Mouse (Mus musculus): ENCODE results near the gene Atxn10. TPM values are rescaled to one million over a fixed set of nuclear protein-coding genes. Genes with fewer than 3 reads are reported as not detected.
"Not testable (repeated sequence)": the region's sequence is repeated elsewhere in the genome, so short reads cannot be mapped to it uniquely, and the experiment has no call there.

Atxn10 gene
- total RNA-seq, 2 experiments from 2014 or later: 323 to 344 TPM

GRCm38 (mm10) chr15:85333511-85333910, 2.5 kb upstream of the Atxn10 start:
- DNase-seq (ENCODE audit: low spot score in 2 of 2): not testable (repeated sequence)

- DNase-seq (ENCODE audit: low spot score in 2 of 2): no peak
Observed at GRCm38 (mm10) chr15:85334234-85334633, 1.8 kb upstream of the Atxn10 start.

- DNase-seq (ENCODE audit: low spot score in 2 of 2): peak; percentile 76 to 86
Observed at GRCm38 (mm10) chr15:85336301-85336991, 401 bp downstream of the Atxn10 start.

- no peak for DNase-seq (ENCODE audit: low spot score in 2 of 2)
Observed at GRCm38 (mm10) chr15:85337219-85337618, 1.2 kb downstream of the Atxn10 start.

- DNase-seq (ENCODE audit: low spot score in 2 of 2): no peak
Observed at GRCm38 (mm10) chr15:85337979-85338378, 1.9 kb downstream of the Atxn10 start.

- DNase-seq (ENCODE audit: low spot score in 2 of 2): no peak
Observed at GRCm38 (mm10) chr15:85342246-85342645, 6.2 kb downstream of the Atxn10 start.

- DNase-seq (ENCODE audit: low spot score in 2 of 2): no peak
Observed at GRCm38 (mm10) chr15:85344673-85345072, 8.6 kb downstream of the Atxn10 start.

GRCm38 (mm10) chr15:85347058-85347700, 11.1 kb downstream of the Atxn10 start:
- no peak for DNase-seq (ENCODE audit: low spot score in 2 of 2)

GRCm38 (mm10) chr15:85350144-85350543, 14.1 kb downstream of the Atxn10 start:
- DNase-seq (ENCODE audit: low spot score in 2 of 2): no peak

GRCm38 (mm10) chr15:85354060-85354459, 18.0 kb downstream of the Atxn10 start:
- no peak for DNase-seq (ENCODE audit: low spot score in 2 of 2)

- DNase-seq (ENCODE audit: low spot score in 2 of 2): no peak
Observed at GRCm38 (mm10) chr15:85356112-85356511, 20.1 kb downstream of the Atxn10 start.

- no peak for DNase-seq (ENCODE audit: low spot score in 2 of 2)
Observed at GRCm38 (mm10) chr15:85357465-85358225, 21.6 kb downstream of the Atxn10 start.

- no peak for DNase-seq (ENCODE audit: low spot score in 2 of 2)
Observed at GRCm38 (mm10) chr15:85359483-85359882, 23.4 kb downstream of the Atxn10 start.

- DNase-seq (ENCODE audit: low spot score in 2 of 2): no peak
Observed at GRCm38 (mm10) chr15:85359901-85360300, 23.9 kb downstream of the Atxn10 start.

- DNase-seq (ENCODE audit: low spot score in 2 of 2): no peak
Observed at GRCm38 (mm10) chr15:85364366-85364765, 28.3 kb downstream of the Atxn10 start.

GRCm38 (mm10) chr15:85366938-85367337, 30.9 kb downstream of the Atxn10 start:
- peak in 1 of 2 experiments; percentile 26 for DNase-seq (ENCODE audit: low spot score in 2 of 2)

- no peak for DNase-seq (ENCODE audit: low spot score in 2 of 2)
Observed at GRCm38 (mm10) chr15:85369765-85370164, 33.7 kb downstream of the Atxn10 start.

GRCm38 (mm10) chr15:85373125-85373524, 37.1 kb downstream of the Atxn10 start:
- DNase-seq (ENCODE audit: low spot score in 2 of 2): peak in 1 of 2 experiments; percentile 29

GRCm38 (mm10) chr15:85383477-85383876, 47.4 kb downstream of the Atxn10 start:
- DNase-seq (ENCODE audit: low spot score in 2 of 2): no peak

GRCm38 (mm10) chr15:85388696-85389095, 52.7 kb downstream of the Atxn10 start:
- no peak for DNase-seq (ENCODE audit: low spot score in 2 of 2)

GRCm38 (mm10) chr15:85389915-85390314, 53.9 kb downstream of the Atxn10 start:
- DNase-seq (ENCODE audit: low spot score in 2 of 2): no peak

- DNase-seq (ENCODE audit: low spot score in 2 of 2): no peak
Observed at GRCm38 (mm10) chr15:85395360-85395759, 59.3 kb downstream of the Atxn10 start.

Measured in layer of hippocampus, postnatal 14 days (tissue).